Mouse (Mus musculus): ENCODE measurements around the gene Fbxl12.
A peak's percentile ranks its signal among the peaks of the same experiment; 100 is the strongest.
"Not testable (repeated sequence)": the region's sequence is repeated elsewhere in the genome, so short reads cannot be mapped to it uniquely, and the experiment has no call there.

Gene Fbxl12

DNA sequence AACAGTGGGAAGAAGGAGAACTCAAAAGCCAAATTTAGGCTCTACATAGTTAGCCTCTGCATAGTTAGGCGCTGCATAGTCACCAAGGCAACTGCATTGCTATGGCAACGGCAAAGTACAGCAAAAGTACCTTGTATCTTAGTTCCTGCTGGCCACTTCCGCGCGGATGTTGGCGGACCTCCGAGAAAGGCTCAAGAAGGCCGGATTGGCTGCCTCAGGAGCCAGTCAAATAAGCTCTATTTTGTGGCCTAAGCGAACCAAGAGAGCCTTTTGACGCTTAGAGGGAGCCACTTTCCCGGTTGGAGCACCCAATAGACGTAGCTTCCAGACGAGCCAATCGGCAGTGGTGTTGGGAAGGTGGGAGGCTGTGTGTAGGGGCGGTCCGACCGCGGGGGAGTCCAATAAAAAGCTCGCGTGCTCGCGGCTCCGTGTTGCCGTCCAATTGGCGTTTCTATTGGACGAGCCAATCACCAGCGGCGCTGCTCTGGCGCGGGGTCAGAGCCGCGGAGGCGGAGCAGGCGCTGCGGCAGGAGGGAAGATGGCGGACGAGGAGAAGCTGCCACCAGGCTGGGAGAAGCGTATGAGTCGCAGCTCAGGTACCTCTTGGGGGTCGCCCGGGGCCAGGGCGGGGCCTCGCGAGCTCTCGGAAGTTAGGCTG, 7.2 kb upstream of the Fbxl12 start, which contains the start of gene Pin1:
TSS of gene Pin1 (plus strand) at position 494 of the 658 bp plus-strand sequence.
- peak; percentile 99 for DNase-seq

DNA sequence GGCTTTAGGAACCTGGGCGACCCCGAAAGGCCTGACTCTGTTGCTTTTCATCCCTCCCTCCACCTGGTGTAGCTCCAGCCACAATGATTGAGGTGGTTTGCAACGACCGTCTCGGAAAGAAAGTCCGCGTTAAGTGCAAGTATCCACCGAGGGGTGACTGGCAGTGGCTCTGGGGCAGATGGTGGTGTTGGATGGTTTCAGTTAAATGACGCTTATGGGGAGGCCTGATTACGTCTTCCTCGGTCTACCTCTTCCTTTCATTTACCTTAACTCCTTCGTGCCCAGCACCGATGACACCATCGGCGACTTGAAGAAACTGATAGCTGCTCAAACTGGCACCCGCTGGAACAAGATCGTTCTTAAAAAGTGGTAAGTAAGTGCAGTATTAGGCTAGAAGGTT, 554 bp upstream of the Fbxl12 start:
- no peak for DNase-seq

DNA sequence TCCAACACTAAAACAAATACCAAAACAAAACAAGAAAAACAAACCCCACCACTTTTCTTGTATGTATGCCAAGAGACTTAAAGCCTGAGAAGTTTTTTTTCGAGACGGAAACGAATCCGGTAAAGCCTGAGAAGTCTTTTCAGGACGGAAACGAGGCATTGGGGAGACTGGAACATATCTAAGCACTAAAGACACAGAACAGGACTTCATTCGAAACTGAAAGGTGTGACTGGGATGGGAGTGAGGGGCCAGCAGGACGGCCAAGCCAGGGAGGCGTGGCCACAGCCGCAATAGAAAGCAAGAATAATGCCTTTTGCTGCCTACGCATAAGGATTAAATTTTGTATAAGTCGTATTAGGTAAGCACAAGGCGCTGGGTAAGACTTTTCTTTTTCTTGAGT, 786 bp downstream of the Fbxl12 start:
- no peak for DNase-seq

DNA sequence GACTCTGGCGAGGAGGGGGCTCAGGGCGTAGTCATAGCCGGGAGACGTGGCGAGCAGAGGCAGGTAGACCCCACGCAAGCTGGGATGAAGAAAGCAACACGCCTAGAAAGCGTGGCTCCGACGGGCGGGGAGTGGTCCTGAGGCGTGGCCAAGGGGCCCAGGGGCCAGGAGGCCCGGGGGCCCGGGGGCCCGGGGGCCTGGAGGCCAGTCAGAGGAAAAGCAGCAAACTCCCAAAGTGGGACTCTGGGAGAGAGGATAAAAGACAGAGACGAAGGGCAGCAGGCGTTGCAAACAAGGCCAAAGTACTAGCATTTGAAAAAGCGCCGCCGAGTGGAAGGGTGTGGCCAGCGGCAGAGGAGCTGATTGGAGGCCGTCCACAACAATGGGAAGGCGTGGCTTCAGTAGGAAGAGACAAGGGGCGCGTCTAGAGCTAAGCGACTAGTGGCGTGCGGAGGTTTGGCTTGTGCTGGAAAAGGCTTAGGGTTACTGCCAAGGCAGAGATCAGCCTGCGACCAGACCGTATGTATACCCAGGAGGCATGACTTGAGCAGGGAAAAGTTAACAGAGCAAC, 1.6 kb downstream of the Fbxl12 start:
- peak; percentile 90 to 93 for DNase-seq

DNA sequence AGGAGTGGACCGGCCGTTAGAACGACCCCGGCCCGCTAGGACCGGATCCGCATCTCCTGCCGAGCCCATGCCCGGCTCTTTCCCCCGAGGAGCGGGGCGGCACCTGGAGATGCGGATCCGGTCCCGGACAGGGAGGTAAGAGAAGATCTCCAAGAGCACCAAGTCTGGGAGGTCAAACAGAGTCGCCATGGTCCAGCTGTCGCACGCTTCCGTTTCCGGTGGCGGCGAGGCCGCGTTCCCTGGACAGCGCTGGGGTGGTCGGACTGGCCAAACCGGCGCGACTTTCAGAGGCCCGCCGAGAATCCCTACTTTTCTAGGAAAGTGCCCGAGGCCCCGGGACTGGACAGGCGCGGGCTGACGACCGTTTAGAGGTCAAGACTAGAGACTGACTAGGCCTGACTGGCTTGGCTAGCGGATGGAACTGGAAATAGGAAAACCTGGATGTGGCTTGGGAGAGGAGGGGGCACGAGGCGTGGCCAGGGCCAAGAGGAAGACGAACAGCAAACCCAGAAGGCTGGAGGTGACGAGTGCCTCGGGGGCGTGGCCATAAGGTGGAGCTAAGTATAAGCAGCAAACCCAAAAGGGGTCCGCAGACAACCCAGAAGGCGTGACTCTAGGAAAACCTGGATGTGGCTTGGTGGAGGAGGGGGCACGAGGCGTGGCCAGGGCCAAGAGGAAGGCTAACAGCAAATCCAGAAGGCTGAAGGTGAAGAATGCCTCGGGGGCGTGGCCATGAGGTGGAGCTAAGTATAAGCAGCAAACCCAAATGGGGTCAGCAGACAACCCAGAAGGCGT, 2.3 kb downstream of the Fbxl12 start, which contains the start of gene Ubl5:
TSS of gene Ubl5 (plus strand) at position 778 of the 795 bp plus-strand sequence.
- DNase-seq, result peak; percentile 47 to 63

DNA sequence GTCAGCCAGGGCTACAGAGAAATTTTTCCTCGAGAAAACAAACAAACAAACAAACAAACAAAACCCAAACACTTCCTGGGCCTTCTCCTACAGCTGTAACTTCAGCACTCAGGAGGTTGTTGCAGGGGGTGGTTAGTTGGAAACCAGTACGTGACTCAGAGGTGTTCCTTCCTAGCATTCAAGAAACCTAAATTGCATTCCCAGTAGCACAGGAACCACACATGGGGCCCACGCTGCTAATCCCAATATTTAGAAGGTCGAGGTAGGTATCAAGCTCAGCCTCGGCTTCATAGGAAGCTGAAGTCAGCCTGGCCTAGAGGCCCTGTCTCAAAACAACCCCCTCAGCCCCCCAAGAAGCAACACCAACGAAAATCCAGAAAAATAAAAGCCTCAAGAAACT, 3.1 kb downstream of the Fbxl12 start:
- no peak for DNase-seq

DNA sequence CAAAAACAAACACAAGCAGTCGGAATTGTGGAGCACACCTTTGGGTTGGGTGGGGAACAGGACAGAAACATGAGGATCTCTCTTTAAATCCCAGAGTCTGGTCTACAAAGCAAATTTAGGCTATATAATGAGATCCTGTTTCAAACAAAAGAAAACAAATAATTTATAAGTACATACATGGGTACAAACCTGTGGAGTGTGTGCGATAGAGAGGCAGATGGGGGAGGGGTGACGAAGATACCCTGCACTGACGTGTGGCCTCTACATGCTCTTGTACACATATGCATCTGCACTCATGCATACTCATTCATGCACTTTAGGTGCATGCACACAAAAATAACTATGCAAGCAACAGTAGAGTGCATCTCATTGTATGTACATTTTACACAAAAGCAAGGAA, 5.1 kb downstream of the Fbxl12 start:
- no peak for DNase-seq

DNA sequence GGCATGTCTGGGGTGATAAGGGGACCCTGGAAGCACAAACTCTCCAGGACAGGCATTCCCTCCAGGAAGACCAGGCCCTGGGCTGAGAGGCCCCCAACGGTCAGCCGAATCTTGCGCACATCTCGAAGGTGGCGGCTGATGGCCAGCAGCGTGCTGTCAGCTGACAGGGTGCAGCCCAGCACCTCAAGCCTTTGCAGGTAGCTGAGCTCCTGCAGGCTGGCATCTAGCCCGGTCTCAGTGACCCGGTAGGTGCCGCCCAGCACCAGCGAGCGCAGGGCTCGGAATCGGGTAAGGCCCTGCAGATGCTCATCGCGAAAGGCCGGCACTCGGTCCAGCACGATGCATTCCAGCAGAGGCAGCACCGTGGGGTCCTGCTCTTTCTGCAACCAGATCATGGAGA, 6.0 kb downstream of the Fbxl12 start:
- no peak for DNase-seq

DNA sequence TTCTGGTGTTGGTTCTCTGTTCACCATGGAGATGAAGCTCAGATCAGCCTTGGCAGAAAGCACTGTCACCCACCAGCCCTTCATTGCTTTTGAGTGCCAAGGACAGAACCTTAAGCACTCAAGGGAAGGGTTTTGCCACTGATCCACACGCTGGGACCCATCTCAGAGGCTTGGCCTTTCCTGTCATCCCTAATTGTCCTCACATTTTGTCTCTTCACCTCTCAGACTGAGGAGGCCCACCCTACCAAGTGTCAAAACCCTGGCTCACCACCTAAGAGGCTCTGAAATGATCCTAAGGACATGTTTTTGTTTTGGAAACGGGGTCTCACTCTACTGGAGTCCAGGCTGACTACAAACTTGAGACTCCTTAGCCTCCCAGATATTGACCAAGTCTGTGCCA, 7.8 kb downstream of the Fbxl12 start:
- no peak for DNase-seq

DNA sequence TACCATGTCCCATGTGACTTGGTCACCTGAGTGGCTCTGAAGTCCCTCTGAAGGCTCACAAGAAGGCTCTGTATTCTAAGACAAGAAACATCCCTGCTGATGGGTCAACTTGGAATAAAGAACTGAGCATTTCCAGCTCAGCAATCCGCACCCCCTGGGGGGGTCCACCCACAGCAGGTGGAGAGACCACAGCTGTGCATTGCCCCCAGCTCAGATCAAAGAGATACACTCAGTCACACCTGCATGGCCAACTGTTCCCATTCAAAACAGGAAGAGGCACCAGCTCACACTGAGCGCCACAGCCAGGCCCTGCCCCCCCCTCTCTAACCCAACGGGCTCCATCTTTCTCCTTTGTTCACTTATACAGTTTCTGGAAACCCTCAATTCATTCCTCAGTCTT, 8.3 kb downstream of the Fbxl12 start:
- no peak for DNase-seq

DNA sequence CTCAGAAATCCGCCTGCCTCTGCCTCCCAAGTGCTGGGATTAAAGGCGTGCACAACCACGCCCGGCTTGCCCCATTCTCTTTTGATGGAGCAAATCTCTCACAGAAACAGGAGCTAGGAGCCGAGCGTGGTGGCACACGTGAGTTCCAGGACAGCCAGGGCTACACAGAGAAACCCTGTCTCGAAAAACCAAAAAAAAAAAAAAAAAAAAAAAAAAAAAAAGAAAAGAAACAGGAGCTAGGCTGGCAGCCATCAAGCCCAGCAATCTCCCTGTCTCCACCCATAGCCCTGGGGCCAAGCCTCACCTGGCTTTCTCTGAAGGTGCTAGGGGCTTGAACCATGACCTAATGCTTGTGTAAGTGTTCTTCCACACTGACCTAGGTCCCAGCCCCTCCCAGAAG, 8.9 kb downstream of the Fbxl12 start:
- not testable (repeated sequence) for DNase-seq

DNA sequence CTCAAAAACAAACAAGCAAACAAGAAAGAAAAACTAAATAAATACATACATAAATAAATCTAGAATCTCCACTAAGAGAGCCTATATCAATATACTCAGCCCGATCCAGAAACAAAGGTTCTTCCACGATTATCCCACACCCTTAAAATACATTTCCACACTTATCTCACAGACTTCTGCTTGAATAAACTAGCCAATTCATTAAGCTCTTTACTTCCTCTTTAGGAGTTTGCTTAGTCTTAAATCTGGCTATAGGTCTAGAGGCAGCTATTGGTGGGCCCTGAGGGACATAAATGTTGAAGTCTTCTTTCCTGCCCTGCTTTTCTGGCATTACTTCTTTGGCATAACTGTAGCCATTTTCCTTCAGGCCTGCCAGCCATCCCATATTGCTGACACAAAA, 13.2 kb downstream of the Fbxl12 start:
- DNase-seq, result no peak

DNA sequence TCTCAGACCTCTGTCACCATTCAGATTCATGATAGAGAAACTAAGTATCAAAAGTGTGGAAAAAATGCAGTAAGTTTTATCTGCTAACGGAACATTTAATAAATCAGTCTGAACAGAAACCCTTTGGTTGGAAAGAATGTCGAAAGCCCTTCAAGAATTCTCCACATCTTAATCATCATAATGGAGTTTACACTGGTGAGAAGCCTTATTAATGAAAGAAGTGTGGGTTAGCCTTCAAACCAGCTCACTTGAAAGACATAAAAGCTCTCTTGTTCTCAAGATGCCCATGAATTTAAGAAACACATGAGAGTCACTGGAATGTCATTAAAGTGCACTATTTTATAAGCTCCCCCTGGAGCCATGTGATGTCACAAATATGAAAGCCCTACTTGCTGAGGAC, 27.9 kb downstream of the Fbxl12 start:
- DNase-seq, result no peak

DNA sequence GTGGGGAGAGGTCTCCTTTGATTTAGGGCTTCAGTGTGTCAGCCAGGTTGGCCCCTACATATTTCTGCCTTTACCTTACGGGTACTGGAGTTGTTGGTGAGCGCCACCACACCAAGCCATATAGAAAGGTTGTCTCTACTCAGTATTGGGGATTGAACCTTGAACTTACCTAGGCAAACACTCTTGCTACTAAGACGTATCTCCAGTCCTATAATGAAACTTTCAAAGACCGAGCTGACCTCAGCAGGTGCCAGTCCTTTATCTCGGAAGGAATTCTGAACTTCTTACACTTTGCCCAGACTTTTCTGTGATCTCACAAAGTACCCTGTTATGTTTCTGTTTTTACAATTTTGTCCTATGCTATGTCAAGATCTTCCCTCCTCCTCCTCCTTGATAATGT, 32.6 kb downstream of the Fbxl12 start:
- DNase-seq, result no peak

DNA sequence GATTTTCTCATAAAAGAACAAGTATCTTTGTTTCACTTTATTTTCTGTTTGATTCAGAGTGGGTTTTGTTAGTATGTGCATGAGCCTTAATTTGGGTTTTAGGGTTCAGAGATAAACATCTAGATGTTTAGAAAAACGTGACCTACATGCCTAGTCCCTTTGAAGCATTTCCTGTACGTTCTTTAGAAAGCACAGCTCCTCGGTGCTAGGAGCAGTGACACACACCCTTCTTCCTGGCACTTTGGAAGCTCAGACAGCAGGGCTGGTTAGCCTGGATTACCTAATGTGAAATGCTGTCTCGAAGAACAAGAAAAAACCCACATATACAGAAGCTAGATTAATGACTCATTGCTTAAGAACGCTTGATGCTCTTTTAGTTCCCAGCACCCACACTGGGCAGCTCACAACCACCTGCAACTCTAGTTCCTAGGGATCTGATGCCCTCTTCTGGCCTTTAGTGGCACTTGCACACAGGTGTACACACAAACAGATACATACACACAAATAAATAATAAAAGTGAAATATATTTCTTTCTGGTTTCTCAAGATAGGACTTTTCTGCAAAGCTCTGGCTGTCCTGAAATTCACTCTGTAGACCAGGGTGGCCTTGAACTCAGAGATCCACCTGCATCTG, 34.6 kb downstream of the Fbxl12 start:
- DNase-seq, result no peak

DNA sequence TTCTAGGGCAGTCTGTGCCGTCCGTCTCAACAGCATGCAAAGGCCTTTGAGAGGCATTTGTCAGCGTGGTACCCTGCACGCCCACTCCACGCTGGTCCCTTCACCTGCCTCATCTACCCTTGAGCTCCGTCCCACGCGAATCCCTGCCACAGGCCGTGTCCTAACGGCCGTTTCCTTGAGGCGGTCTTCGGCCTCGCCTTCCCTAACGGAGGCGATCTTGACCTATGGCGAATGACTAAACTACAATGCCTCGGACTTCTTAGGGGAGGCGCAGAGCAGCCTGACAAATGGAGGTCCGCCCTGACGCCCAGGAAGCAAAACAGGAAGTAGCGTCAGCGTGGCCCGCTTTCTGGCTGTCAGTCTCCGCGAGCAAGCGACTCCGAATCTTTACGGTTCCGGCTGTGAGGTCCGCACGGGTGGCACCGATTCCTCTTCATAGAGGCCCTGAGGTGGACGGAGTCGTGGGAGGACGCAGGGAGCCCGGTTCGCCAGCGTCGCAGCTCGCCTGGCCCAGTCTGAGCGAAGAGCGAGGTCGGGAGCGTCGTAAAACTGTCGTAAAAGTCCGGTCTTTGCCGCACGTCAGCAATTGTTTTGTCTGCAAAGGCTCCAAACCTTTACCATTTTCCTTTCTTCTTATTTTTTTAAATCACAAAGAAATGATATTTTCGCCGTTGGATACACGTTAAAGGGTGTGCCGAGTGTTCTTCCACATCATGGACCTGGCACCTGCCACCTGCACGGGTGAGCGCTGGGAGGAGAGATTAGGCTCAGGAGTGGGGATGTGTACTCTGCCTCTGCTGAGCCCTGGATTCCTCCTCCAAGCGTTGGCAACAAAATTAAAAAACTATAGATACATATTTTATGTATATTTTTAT, 37.2 kb downstream of the Fbxl12 start:
- peak; percentile 87 for DNase-seq

DNA sequence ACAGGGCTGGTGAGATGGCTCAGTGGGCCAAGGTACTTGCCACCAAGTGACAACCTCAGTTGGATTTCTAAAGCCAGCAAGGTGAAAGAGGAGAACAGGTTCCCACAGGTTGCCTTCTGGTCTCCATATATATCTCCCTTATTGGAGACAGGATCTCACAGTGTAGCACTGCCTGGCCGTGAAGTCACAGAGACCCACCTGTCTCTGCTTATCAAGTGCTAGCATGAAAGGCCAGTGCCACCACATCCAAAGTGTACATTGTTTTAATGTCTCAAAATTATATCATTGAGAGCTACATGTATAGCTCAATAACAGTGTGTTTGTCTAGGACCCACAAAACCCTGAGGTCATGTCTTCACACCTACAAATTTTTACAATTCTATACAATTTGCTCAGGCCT, 38.3 kb downstream of the Fbxl12 start:
- DNase-seq, result no peak

DNA sequence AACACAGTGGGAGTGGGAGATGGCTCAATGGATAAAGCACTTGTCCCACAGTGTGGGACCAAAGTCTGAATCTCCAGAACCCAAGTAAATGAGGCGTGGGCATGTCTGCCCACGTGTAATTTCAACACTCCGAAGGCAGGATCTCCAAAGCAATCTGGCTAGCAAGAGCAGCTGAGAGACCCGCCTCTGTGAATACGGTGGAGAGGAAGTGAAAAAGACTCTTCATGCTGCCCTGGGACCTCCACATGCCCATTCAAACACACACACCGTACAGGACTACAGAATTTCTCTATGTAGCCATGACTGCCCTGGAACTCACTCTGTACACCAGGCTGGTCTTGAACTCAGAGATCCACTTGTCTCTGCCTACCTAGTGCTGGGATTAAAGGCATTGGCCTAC, 43.3 kb downstream of the Fbxl12 start:
- DNase-seq, result no peak

DNA sequence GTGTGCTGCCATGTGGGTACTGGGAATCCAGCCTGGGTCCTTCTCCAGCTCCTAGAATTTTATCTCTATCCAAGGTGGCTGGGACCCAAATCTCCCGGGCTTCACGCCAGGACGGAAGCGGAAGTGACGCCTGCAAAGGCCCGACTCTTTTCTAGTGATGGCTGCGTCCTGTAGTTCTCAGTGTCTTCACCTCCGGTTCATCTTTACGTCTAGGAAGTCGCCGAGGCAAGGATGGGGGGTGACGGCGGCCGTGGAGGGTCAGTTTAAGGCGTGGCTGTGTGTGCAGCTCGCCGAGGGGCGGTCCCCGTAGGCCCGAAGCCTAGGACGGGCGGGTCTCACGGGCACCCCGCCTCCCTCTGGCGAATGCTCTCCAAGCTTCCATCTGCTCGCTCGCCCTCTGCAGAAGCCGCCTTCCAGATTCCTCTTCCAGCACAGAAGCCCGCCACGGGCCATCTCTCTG, 63.4 kb downstream of the Fbxl12 start, which contains the start of gene Zfp846:
TSS of gene Zfp846 (plus strand) at position 117 of the 460 bp plus-strand sequence.
- DNase-seq, result peak; percentile 99

DNA sequence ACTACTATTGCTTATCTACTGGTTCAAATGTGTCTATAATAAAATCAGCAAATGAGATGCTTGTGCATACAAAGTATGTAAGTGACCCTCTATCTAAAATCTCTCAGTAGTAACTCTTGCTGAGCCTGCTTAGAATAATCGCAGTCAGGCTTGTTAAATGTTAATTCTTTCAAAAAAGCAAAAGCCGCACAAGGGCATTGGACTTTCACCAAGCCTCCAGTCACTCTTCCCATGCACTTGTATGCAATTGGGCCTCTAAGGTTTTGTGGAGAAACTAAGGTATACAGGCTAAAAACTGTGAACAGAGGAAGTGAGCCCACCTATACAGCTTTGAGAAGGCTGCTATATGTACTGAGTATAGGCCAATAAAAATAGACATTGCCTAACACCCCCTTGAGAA, 68.0 kb downstream of the Fbxl12 start:
- no peak for DNase-seq

DNA sequence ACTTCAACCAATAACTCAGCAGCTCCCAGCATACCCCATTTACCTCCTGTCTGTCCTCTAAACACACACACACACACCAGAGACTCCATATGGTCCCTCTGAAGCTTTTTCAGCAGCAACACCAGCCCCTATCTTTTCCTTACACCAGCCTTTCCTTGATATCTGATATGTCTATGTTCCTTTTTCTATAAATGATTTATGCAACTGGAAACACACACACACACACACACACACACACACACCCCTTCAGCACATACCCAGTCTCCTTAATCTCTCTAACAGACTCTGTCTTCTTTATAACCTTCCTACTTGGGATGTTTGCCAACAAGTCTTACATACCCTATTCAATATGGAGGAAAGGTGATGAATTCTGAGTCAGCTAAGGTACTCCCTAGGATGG, 73.5 kb downstream of the Fbxl12 start:
- no peak for DNase-seq
